Mouse (Mus musculus) Patski (cell line): ENCODE measurements around the gene 1700011L22Rik. TPM values are rescaled to one million over a fixed set of nuclear protein-coding genes. Genes with fewer than 3 reads are reported as not detected.

ENCODE experiments used
- ATAC-seq: fragments of 100-300 bp; one replicate; pipeline ENCODE4 v1.8.0; 2021
- CTCF ChIA-PET: fragments of 350-600 bp; sonication (Branson Sonifier 250); formaldehyde crosslinking; loops from one replicate; lab custom pipeline; 2022; ENCODE audit warnings: inconsistent platforms; lab: Charles Lee
- POLR2A ChIA-PET: fragments of 350-600 bp; sonication (Branson Sonifier 250); formaldehyde crosslinking; loops from one replicate; lab custom pipeline; 2022; ENCODE audit warnings: antibody characterized with exemption, inconsistent platforms; lab: Charles Lee
- DNase-seq: peaks from one replicate; pipeline ENCODE4 v3.0.0-alpha.2; 2011; ENCODE audit warnings: low read depth, low spot score
- H3K27me3 ChIP-seq: fragments of 371-371 bp; one replicate; pipeline ENCODE4 v1.5.1; 2021
- CTCF ChIP-seq: fragments of 100-300 bp; IDR thresholded peaks from one replicate; pipeline ENCODE4 v1.5.1; 2021
- in situ Hi-C: fragments of 300-500 bp; cut with MboI; formaldehyde crosslinking; loops from 3 replicates; pipeline ENCODE4 v1.11.1; 2018; ENCODE audit warnings: low pct_unique_long_range_greater_than_20kb, mixed read lengths
- polyA plus RNA-seq: library from polyadenylated mRNA; unstranded; gene quantifications from one replicate; pipeline ENCODE4 v1.2.3, GENCODE M21; 2021

The 1700011L22Rik gene
- 0.06 TPM for polyA plus RNA-seq

DNA sequence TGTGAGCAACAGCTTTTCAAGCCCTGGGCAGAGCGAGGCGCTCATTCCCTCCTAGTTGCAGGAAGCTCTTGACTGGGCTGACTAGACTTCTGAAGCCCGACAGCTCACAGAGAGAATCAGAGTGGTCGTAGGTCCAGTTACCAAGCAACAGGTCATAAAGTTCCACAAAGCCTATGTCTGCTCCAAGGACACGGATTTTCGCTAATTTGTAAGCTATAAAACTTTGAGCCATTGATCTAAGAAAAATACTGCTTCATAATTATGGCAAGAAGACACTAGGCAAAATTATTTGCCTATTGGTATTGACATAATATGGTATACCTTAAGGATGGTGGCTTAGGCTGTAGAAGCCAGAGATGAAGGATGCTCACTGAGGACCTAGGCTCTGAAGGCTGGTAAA is at the start of gene 1700011L22Rik:
Gene 1700011L22Rik, minus strand, starts transcription at position 101 of the 400 bp plus-strand sequence.
- ChIA-PET CTCF (interaction anchor here (2.0 kb wide), 1 partner anchor 16 kb away, joined by 6 read pairs; no protein-coding TSS in a partner anchor), POLR2A (no interaction called here)
- in situ Hi-C loops = no loop called here

DNA sequence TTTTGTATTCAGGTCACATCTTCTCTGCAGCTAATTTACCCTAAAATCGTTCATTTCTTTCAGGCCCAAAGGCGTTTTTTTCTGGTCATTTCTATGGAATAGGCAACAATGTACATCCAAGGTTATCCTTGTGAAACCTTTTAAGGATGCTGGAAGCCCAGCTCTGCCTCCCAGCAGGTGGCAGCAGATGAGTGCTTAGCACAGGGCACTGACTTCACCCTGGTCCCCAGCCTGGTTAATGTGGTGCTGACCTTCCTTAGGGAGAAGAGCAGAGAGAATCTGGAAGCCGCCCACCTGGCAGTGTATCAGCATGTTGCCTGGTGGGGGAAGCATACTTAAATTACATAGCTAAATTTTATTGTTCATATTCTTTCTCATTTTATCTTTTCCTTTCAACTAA is 49.4 kb upstream of the 1700011L22Rik start:
- POLR2A ChIA-PET = interaction anchor here (0.6 kb wide), 1 partner anchor 340 kb away, joined by 11 read pairs; no protein-coding TSS in a partner anchor
- no peaks in the 10 kb centered on the region for H3K27me3 ChIP-seq
- DNase-seq = no peak
- in situ Hi-C loops = loop anchor here (25.0 kb wide), 2 partner anchors 485 to 1060 kb away; partner anchors contain the start of gene Lsm6
- TF ChIP-seq CTCF = peak; percentile 98
- CTCF ChIA-PET = interaction anchor here (0.8 to 8.0 kb wide), 9 partner anchors 13 to 291 kb away, joined by 3 to 56 read pairs (median 3); no protein-coding TSS in a partner anchor
- ATAC-seq = no peak

More for the DNA sequence above, at the start of gene 1700011L22Rik:
- ATAC-seq (no peak), DNase-seq (no peak)
- H3K27me3 ChIP-seq = no peaks in the 10 kb centered on the region
- no peak for TF ChIP-seq CTCF

DNA sequence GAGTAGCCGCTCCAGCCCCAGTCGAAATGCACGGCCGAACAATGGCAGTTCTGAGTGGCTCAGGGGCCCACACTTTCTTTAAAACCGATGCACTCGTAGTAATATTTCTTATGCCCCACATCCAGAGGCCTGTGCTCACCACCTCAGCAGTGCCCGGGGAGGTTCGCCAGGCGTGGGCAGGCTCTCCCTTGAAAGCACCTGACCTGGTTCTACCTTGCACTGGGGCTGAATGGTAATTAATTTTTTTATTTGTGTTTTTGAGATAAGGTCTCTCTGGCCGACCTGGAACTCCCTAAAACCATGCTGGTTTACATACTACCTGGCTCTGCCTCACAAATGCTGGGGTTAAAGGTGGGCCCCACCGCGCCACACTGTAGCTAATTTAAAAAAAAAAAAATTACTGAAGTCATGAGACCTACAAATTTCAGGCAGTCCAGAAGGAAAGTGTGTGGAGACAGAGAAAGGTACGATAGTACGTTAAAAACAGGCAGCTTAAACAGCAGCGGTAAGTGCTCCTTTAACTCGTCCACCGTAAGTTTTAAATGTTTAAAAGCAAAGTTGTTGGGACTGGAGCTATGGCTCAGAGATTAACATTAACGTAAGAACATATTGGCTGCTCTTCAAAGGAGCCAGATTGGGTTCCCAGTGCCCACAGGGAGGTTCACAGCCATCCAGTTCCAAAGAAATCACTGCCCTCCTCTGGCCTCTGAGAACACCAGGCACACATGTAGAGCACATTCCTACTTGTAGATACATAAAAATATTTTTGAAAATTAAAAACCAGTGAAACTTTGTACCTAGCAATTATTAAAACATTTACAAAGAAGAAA is 47.1 kb upstream of the 1700011L22Rik start:
- H3K27me3 ChIP-seq = no peaks in the 10 kb centered on the region
- peak; percentile 32 for TF ChIP-seq CTCF
- DNase-seq (no peak), ATAC-seq (no peak)
- ChIA-PET CTCF (interaction anchor here (8.0 kb wide), 1 partner anchor 289 kb away, joined by 56 read pairs; no protein-coding TSS in a partner anchor), POLR2A (interaction anchor here (1.3 kb wide), 1 partner anchor 346 kb away, joined by 3 read pairs; no protein-coding TSS in a partner anchor)
- in situ Hi-C loops = loop anchor here (25.0 kb wide), 2 partner anchors 483 to 1058 kb away; partner anchors contain the start of gene Lsm6

DNA sequence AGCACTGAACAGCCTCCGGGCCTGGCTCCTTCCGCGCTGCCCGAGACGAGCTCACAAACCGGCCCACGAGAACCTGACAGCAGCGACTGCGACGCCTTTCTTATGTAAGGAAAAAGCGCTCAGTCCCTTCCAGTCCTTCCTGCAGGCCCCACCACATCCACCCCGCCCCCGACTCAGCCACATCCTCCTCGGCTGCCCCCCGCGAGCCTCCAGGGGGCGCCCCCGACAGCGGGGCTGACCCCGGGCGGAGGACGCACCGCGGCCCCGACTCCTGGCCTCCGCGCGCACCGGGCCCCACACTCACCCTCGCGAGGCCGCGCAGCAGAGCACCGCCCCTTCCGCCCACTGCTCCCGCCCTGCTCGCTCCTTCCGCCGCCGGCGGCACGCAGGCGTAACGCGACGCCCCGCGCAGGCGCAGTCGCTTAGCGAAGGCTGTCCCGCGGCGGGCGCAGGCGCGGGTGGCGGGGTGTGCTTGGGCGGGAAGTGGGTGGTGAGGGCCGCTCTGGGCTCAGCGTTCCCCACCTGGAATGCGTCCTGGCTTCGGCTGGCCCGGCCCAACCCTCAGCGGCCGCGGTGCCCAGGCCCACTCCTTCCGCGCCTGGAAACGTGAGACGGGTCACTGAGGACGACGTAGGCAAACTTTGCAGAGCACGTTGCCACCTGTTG is 46.4 kb upstream of the 1700011L22Rik start, which contains the start of gene Mmaa:
Gene Mmaa, minus strand, starts transcription at position 328 of the 666 bp plus-strand sequence.
- ChIA-PET CTCF (interaction anchor here (0.7 to 8.0 kb wide), 2 partner anchors 258 to 290 kb away, joined by 3 to 56 read pairs; no protein-coding TSS in a partner anchor), POLR2A (no interaction called here)
- TF ChIP-seq CTCF = peak; percentile 100
- no peaks in the 10 kb centered on the region for H3K27me3 ChIP-seq
- DNase-seq (peak; percentile 59), ATAC-seq (peak; percentile 87)
- in situ Hi-C loops = loop anchor here (5.0 to 25.0 kb wide), 4 partner anchors 77 to 1057 kb away; partner anchors contain the start of genes Lsm6 and Zfp827

DNA sequence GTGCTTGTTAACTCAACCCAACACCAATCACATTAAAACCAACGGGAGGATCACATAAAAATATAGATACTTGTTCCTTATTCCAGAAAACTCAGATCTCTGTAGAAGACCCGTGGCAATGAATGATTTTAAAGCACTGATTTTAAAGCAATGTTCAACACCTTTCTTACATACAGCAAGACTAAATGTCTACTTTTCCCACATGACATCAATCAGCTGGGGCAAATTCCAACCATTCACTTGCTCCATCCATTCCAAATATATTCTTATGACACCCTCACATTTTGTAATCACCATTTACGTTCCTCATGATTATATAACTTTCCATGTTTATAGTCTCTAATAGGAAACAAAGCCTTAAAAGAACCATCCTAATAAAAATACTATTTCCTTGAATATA is 45.5 kb upstream of the 1700011L22Rik start:
- ChIA-PET POLR2A (no interaction called here), CTCF (interaction anchor here (0.7 kb wide), 1 partner anchor 257 kb away, joined by 3 read pairs; no protein-coding TSS in a partner anchor)
- H3K27me3 ChIP-seq = no peaks in the 10 kb centered on the region
- no peak for DNase-seq
- in situ Hi-C loops = loop anchor here (5.0 to 25.0 kb wide), 4 partner anchors 77 to 1057 kb away; partner anchors contain the start of genes Lsm6 and Zfp827
- TF ChIP-seq CTCF = no peak
- ATAC-seq = no peak

DNA sequence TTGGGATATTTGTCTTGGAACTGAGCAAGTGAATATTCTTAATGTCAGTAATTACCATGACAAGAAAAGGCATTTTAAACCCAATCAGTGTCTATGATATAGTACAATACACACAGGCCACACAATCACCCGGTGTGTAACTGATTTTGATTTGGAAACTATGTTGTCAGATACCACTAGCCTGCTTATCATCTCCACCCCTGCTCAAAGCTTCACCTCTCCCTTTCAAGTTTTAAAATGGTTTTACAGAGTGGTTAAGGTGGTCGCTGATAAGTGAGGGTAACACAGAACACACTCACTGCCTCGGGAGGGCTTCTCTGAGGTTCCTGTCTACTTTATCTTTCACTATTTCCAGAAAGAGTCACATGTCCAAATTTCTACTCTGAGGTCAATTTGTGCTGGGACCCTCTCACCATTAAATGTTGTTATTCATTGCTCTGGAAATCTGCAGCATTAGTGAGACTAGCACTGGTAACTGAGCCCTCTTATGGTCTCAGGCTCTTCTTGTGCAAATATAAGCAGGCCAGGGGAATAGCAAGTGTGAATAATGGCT is 44.4 kb upstream of the 1700011L22Rik start:
- no peaks in the 10 kb centered on the region for H3K27me3 ChIP-seq
- POLR2A ChIA-PET = no interaction called here
- ATAC-seq (no peak), DNase-seq (no peak)
- in situ Hi-C loops = loop anchor here (5.0 to 25.0 kb wide), 4 partner anchors 75 to 1055 kb away; partner anchors contain the start of genes Lsm6 and Zfp827
- TF ChIP-seq CTCF = no peak
- CTCF ChIA-PET = no interaction called here

DNA sequence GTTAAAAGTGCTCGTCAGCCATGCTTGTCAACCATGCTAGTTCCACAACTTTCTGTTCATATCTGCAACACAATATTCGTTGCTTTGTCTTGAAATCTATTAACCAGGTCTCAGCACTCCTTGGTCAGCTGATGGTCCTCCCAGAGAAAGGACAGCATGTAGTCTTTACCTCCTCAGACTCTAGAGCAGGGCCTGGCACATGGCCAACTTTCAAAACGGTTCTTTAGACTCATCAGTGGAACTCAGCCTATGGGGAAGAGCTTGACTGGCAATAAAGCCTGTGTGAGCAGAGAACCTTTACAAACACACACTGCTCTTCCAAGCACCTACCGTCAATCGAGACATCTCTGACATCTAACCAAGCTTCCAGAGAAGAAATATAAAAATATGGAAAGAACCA is 41.2 kb upstream of the 1700011L22Rik start:
- ChIA-PET POLR2A (no interaction called here), CTCF (no interaction called here)
- TF ChIP-seq CTCF = no peak
- ATAC-seq = no peak
- no peak for DNase-seq
- in situ Hi-C loops = loop anchor here (25.0 kb wide), 2 partner anchors 477 to 1052 kb away; partner anchors contain the start of gene Lsm6
- no peaks in the 10 kb centered on the region for H3K27me3 ChIP-seq

DNA sequence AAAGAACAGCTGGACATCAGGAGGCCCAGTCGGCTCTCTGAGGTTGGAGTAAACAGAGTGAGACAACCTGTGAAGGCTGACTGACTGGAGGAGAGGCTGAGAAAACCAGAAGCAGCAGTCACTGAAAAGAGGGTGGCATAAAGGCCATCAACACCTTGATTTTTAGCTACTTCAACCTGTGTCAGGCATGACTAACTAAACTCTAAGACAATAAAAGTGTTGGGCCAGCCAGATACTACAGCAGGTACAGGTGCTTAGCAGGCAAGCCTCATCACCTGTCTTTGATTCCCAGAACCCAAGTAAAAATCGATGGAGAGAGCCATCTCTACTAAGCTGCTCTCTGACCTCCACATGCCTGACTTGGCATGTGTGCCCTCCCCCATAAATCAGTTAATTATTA is 40.3 kb upstream of the 1700011L22Rik start:
- no peaks in the 10 kb centered on the region for H3K27me3 ChIP-seq
- DNase-seq (no peak), ATAC-seq (no peak)
- ChIA-PET POLR2A (no interaction called here), CTCF (interaction anchor here (1.0 kb wide), 1 partner anchor 295 kb away, joined by 3 read pairs; no protein-coding TSS in a partner anchor)
- no peak for TF ChIP-seq CTCF
- in situ Hi-C loops = loop anchor here (25.0 kb wide), 2 partner anchors 476 to 1051 kb away; partner anchors contain the start of gene Lsm6

DNA sequence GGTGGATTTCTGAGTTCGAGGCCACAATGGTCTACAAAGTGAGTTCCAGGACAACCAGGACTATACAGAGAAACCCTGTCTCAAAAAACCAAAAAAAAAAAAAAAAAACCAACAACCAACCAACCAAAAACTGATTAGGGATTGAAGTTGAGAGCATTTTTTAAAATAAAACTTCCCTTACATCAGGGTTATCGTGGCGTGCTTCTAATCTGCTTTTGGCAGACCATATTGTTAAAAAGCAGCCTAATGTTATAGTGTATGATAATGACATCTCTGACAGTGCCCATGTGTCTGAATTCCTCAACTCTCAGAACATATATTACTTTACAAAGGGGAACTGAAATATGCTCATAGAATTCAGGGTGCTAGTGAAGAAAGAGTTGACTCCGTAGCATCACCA is 39.9 kb upstream of the 1700011L22Rik start:
- ChIA-PET CTCF (interaction anchor here (1.0 to 1.4 kb wide), 3 partner anchors 11 to 295 kb away, joined by 3 read pairs; no protein-coding TSS in a partner anchor), POLR2A (interaction anchor here (0.6 kb wide), 1 partner anchor 1164 kb away, joined by 3 read pairs; no protein-coding TSS in a partner anchor)
- in situ Hi-C loops = loop anchor here (25.0 kb wide), 2 partner anchors 476 to 1051 kb away; partner anchors contain the start of gene Lsm6
- H3K27me3 ChIP-seq = no peaks in the 10 kb centered on the region
- no peak for TF ChIP-seq CTCF
- ATAC-seq (no peak), DNase-seq (no peak)
